Mouse (Mus musculus) midbrain, embryonic 14.5 days (tissue): ENCODE results near the gene Il4ra. TPM values are rescaled to one million over a fixed set of nuclear protein-coding genes. Genes with fewer than 3 reads are reported as not detected.

Experiments used
- ATAC-seq: fragments of 200-750 bp; cut with Nextera tagmentation; 2 replicates; pipeline ENCODE4 v1.8.0; 2017; ENCODE audit warnings: moderate number of reproducible peaks, moderate library complexity; ENCODE audit not compliant: low FRiP score, low TSS enrichment
- DNase-seq: peaks from one replicate; pipeline ENCODE4 v3.0.0-alpha.2; 2015
- H3K27ac ChIP-seq: fragments of 300-500 bp; sonication (generic); replicated peaks from 2 replicates; pipeline ENCODE4 v1.5.1; 2014; ENCODE audit warnings: mild to moderate bottlenecking, low read depth, low read length, moderate library complexity
- H3K27me3 ChIP-seq: fragments of 300-500 bp; sonication (generic); 2 replicates; pipeline ENCODE4 v1.6.1; 2014; ENCODE audit warnings: low read length, control low read depth, mixed read lengths; ENCODE audit not compliant: control insufficient read depth, insufficient read depth
- H3K36me3 ChIP-seq: fragments of 300-500 bp; sonication (generic); 2 replicates; pipeline ENCODE4 v1.6.1; 2014; ENCODE audit warnings: low read length, control low read depth; ENCODE audit not compliant: control insufficient read depth, insufficient read depth
- H3K4me1 ChIP-seq: fragments of 300-500 bp; sonication (generic); 2 replicates; pipeline ENCODE4 v1.6.1; 2014; ENCODE audit warnings: mild to moderate bottlenecking, antibody characterized with exemption, low read length, control low read depth; ENCODE audit not compliant: control insufficient read depth, insufficient read depth
- H3K4me2 ChIP-seq: fragments of 300-500 bp; sonication (generic); 2 replicates; pipeline ENCODE4 v1.6.1; 2014; ENCODE audit warnings: mild to moderate bottlenecking, low read length, moderate library complexity
- H3K4me3 ChIP-seq: fragments of 300-500 bp; sonication (generic); replicated peaks from 2 replicates; pipeline ENCODE4 v1.5.1; 2014; ENCODE audit warnings: low read depth, low read length
- H3K9ac ChIP-seq: fragments of 300-500 bp; sonication (generic); replicated peaks from 2 replicates; pipeline ENCODE4 v1.6.1; 2014; ENCODE audit warnings: mild to moderate bottlenecking, low read length, moderate library complexity
- H3K9me3 ChIP-seq: fragments of 300-500 bp; sonication (generic); 2 replicates; pipeline ENCODE4 v1.6.1; 2016; ENCODE audit warnings: low read length, control low read depth, mixed read lengths; ENCODE audit not compliant: control insufficient read depth
- WGBS: fragments of 180-500 bp; shearing (Covaris S2); extraction: QIAGEN DNeasy Blood & Tissue Kit; methylation state at CpG from one replicate; pipeline ENCODE4 v1.1.7; 2014; 5-methylcytosine and 5-hydroxymethylcytosine counted together
- polyA plus RNA-seq: library from polyadenylated mRNA; unstranded; fragments of >200 nt; fragmentation: Nextera tagmentation; extraction: Ambion mirVana; gene quantifications from 2 replicates; pipeline ENCODE4 v1.2.1, GENCODE M21; 2014

The Il4ra gene
- polyA plus RNA-seq, 1 experiment from 2014 or later, result 4.7 TPM

DNA sequence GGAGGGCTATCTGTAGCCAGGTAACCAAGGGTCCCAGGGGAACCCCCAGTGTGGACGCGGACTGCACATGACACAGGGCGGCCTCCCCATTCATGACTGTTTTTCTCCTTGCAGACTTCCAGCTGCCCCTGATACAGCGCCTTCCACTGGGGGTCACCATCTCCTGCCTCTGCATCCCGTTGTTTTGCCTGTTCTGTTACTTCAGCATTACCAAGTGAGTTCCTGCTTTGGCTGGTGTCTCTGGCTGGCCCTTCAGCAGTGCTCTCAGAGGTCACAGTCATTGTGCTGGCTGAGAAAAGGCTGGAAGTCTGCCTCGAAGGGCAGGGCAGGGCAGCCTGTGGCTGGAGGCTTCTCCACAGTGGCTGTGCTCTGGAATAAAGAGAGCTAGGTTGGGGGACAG is 20.8 kb downstream of the Il4ra start:
- DNase-seq (no peak), ATAC-seq (no peak)
- WGBS, result 81% methylated on average over 6 of the region's 6 CpGs
- H3K36me3 ChIP-seq, result no peaks in the 10 kb centered on the region
- H3K9me3 ChIP-seq, result no peaks in the 10 kb centered on the region
- H3K4me2 ChIP-seq, result no peak overlapping the region
- H3K27ac ChIP-seq, result peak overlapping the region; percentile 58
- H3K27me3 ChIP-seq, result no peaks in the 10 kb centered on the region
- no peak overlapping the region for H3K4me3 ChIP-seq
- H3K9ac ChIP-seq, result no peak overlapping the region
- peaks cover 6% of the 10 kb centered on the region; the same call in 1 of the 2 replicates for H3K4me1 ChIP-seq

- H3K4me3 ChIP-seq, result no peak overlapping the region
- no peaks in the 10 kb centered on the region for H3K36me3 ChIP-seq
- DNase-seq, result no peak
- H3K4me2 ChIP-seq, result no peak overlapping the region
- H3K27ac ChIP-seq, result no peak overlapping the region
- no peaks in the 10 kb centered on the region for H3K27me3 ChIP-seq
- H3K9me3 ChIP-seq, result no peaks in the 10 kb centered on the region
- WGBS, result 93% methylated on average over 2 of the region's 2 CpGs
- ATAC-seq, result no peak
- H3K4me1 ChIP-seq, result peaks cover 6% of the 10 kb centered on the region; the same call in 1 of the 2 replicates
- no peak overlapping the region for H3K9ac ChIP-seq
These were observed 21.9 kb downstream of the Il4ra start for GRCm38 (mm10) chr7:125573849-125574248.

DNA sequence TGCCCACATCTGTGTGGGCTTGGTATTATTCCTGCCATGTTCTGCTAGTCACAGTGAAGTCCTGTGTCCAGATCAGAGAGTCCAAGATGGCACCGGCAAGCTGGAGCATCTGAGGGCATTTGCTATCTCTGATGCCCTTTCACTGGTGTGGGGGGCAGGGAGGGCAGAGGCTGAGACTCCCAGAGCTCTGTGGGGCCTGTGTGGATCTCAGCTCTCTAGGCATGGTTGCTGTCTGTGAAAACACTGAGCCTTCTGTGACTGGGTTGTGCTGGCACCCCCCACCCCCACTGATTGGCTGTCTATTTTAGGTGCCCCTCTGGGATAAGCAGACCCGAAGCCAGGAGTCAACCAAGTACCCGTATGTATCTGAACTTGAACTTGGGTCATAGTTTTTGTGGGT is 22.9 kb downstream of the Il4ra start:
- Histone ChIP-seq H3K4me1 (peaks cover 6% of the 10 kb centered on the region; the same call in 1 of the 2 replicates), H3K27ac (no peak overlapping the region), H3K27me3 (no peaks in the 10 kb centered on the region), H3K4me3 (no peak overlapping the region), H3K9ac (no peak overlapping the region), H3K9me3 (no peaks in the 10 kb centered on the region), H3K4me2 (no peak overlapping the region), H3K36me3 (no peaks in the 10 kb centered on the region)
- 91% methylated on average over 3 of the region's 3 CpGs for WGBS
- DNase-seq (no peak), ATAC-seq (no peak)

GRCm38 (mm10) chr7:125575738-125576540 is 24.0 kb downstream of the Il4ra start:
- 89% methylated on average over 16 of the region's 16 CpGs for whole genome bisulfite sequencing
- DNase-seq (no peak), ATAC-seq (no peak)
- Histone ChIP-seq H3K4me3 (no peak overlapping the region), H3K9ac (no peak overlapping the region), H3K4me2 (no peak overlapping the region), H3K27me3 (no peaks in the 10 kb centered on the region), H3K27ac (no peak overlapping the region), H3K9me3 (no peaks in the 10 kb centered on the region), H3K4me1 (peaks cover 8% of the 10 kb centered on the region), H3K36me3 (no peaks in the 10 kb centered on the region)

DNA sequence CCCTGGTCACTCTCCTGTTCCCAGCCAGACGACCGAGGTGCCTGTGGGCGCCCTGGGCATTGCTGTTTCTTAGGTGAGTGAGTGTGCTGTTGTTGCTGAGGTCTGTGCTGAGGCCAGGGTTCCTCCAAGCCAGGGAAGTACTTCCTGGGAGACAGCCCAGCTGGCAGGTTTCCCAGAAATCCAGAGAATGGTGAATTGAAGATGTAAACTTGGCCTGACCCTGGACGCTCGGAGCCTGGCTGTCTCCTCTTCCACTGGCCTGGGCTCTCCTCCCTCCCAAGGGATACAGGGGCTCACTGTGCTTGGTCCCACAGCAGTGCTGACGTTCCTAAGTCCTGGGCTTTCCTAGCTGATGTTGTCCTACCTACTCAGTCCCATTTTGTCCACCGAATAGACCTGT is 25.1 kb downstream of the Il4ra start:
- Histone ChIP-seq H3K36me3 (no peaks in the 10 kb centered on the region), H3K4me3 (no peak overlapping the region), H3K9ac (no peak overlapping the region), H3K27me3 (no peaks in the 10 kb centered on the region), H3K4me1 (peaks cover 10% of the 10 kb centered on the region), H3K27ac (no peak overlapping the region), H3K9me3 (no peaks in the 10 kb centered on the region), H3K4me2 (no peak overlapping the region)
- 72% methylated on average over 7 of the region's 7 CpGs for WGBS
- DNase-seq (peak; percentile 59), ATAC-seq (no peak)

- DNase-seq, result no peak
- Histone ChIP-seq H3K4me1 (peaks cover 5% of the 10 kb centered on the region), H3K27me3 (no peaks in the 10 kb centered on the region), H3K4me2 (no peak overlapping the region), H3K36me3 (no peaks in the 10 kb centered on the region), H3K4me3 (no peak overlapping the region), H3K9me3 (no peaks in the 10 kb centered on the region), H3K9ac (no peak overlapping the region), H3K27ac (no peak overlapping the region)
- ATAC-seq, result no peak
- WGBS, result 85% methylated on average over 11 of the region's 11 CpGs
These were observed 25.7 kb downstream of the Il4ra start for GRCm38 (mm10) chr7:125577486-125578088.

- Histone ChIP-seq H3K27me3 (no peaks in the 10 kb centered on the region), H3K4me3 (no peak overlapping the region), H3K4me1 (peaks cover 5% of the 10 kb centered on the region), H3K36me3 (no peaks in the 10 kb centered on the region), H3K27ac (no peak overlapping the region), H3K9ac (no peak overlapping the region), H3K9me3 (no peaks in the 10 kb centered on the region), H3K4me2 (no peak overlapping the region)
- DNase-seq (no peak), ATAC-seq (no peak)
- WGBS, result 80% methylated on average over 3 of the region's 3 CpGs
These were observed 26.2 kb downstream of the Il4ra start for GRCm38 (mm10) chr7:125578106-125578505.

DNA sequence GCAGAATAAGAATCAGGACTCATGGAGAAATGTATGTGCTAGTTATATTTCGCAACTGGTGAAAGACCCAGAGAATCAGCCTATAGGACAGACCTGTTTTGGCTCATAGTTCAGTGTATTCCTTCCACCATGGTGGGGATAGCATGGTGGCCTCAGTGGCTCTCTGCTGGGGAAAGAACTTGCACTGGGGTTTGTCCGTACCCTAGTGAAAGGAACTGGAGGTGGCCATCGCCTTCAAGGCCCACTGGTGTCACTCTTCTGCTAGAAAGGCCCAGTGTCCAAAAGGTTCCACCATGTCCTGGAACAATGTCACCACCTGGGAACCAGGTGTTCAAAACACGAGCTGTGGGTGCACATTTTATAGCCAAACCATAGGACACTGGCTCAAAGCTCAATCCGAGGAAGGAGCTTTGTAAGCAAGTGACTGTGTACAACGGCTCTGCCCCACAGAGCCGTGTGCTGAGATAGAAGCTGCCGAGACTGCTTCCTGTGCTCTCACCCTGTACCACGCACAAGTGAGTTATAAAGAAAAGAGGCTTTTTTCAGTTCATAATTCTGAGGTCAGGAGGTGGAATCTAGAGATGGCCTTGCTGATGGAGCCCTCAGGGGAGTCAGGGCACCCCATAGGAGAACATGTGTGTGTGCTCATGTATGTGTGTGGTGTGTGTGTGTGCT is 27.8 kb downstream of the Il4ra start:
- Histone ChIP-seq H3K9ac (no peak overlapping the region), H3K27ac (no peak overlapping the region), H3K9me3 (no peaks in the 10 kb centered on the region), H3K4me1 (peaks cover 5% of the 10 kb centered on the region), H3K4me2 (no peak overlapping the region), H3K36me3 (no peaks in the 10 kb centered on the region), H3K27me3 (no peaks in the 10 kb centered on the region), H3K4me3 (no peak overlapping the region)
- no peak for DNase-seq
- 91% methylated on average over 9 of the region's 9 CpGs for WGBS
- ATAC-seq, result no peak
